Mouse (Mus musculus) layer of hippocampus, adult 2 months (tissue): ENCODE measurements around the gene Epo. TPM values are rescaled to one million over a fixed set of nuclear protein-coding genes. Genes with fewer than 3 reads are reported as not detected.

ENCODE experiments used
- DNase-seq, 2 experiments: peaks; one replicate each; pipeline ENCODE4 v3.0.0; 2022; ENCODE audit warnings: low spot score in 2 of 2
- H3K27ac ChIP-seq: fragments of 200-600 bp; 2 replicates; pipeline ENCODE4 v1.8.1; 2022
- H3K4me3 ChIP-seq: fragments of 200-600 bp; 2 replicates; pipeline ENCODE4 v1.8.1; 2022; ENCODE audit warnings: mild to moderate bottlenecking
- CTCF ChIP-seq: fragments of 200-600 bp; conservative IDR thresholded peaks from 2 replicates; pipeline ENCODE4 v1.8.1; 2022; ENCODE audit warnings: antibody characterized with exemption, mild to moderate bottlenecking, moderate library complexity
- microRNA-seq, 2 experiments: library from miRNA; unstranded; fragments of <30 nt; microRNA quantifications; one replicate each; pipeline ENCODE4 v1.2.0; 2021
- total RNA-seq, 2 experiments: library from RNA; stranded (reverse); gene quantifications; 2 replicates each; pipeline ENCODE4 v1.2.3; 2021

Gene Epo
- total RNA-seq, 2 experiments from 2014 or later, result not detected

GRCm38 (mm10) chr5:137474351-137474750 lies 58.7 kb downstream of the Epo start:
- Histone ChIP-seq H3K4me3 (no peak overlapping the region), H3K27ac (no peak overlapping the region)
- no peak for TF ChIP-seq CTCF
- DNase-seq, result no peak

DNA sequence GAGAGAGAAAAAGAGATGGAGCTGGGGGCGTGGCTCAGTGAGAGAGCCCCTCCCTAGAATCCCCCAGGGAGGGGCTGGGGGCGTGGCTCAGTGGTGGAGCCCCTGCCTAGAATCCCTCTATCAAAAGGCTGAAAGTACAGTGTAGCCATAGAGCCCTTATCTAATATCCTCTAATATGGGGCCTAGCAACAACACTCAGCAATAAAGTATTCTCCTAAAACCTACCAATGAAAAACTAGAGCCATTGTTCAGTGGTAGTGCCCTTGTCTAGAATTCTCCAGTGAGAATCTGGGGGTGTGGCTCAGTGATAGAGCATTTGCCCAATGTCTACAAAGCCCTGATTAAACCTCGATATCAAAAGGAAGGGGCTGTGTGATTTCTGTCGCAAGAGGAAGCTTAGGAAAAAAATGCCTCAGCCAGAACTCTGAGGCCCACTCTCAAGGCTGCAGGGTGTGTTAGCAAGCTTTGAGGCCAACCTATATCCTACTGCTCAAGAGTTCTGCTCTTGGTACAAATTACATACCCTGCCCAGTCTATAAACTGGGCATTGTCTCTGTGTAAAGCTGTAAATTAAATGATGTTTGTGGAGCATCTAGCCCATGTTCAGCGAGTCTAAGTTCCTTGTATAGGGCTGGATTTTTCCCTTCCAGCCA lies 60.7 kb downstream of the Epo start:
- Histone ChIP-seq H3K27ac (no peak overlapping the region), H3K4me3 (no peak overlapping the region)
- no peak for DNase-seq
- no peak for TF ChIP-seq CTCF

GRCm38 (mm10) chr5:137466946-137467345 lies 66.1 kb downstream of the Epo start:
- H3K4me3 ChIP-seq, result no peak overlapping the region
- no peak for DNase-seq

GRCm38 (mm10) chr5:137465049-137465448 lies 68.0 kb downstream of the Epo start:
- no peak overlapping the region for H3K27ac ChIP-seq
- H3K4me3 ChIP-seq, result no peak overlapping the region
- peak; percentile 79 for TF ChIP-seq CTCF
- DNase-seq, result peak; percentile 16 to 27

More at GRCm38 (mm10) chr5:137466946-137467345, 66.1 kb downstream of the Epo start:
- TF ChIP-seq CTCF, result no peak
- no peak overlapping the region for H3K27ac ChIP-seq

GRCm38 (mm10) chr5:137455866-137456591 lies 77.0 kb downstream of the Epo start:
- Histone ChIP-seq H3K4me3 (no peak overlapping the region), H3K27ac (no peak overlapping the region)
- DNase-seq, result no peak
- TF ChIP-seq CTCF, result 0 out of 2 replicates have a peak, but pooled peaks have one; percentile 17

- no peak overlapping the region for H3K4me3 ChIP-seq
- no peak for DNase-seq
- no peak overlapping the region for H3K27ac ChIP-seq
- no peak for TF ChIP-seq CTCF
Observed at GRCm38 (mm10) chr5:137455206-137455605, 77.8 kb downstream of the Epo start.

DNA sequence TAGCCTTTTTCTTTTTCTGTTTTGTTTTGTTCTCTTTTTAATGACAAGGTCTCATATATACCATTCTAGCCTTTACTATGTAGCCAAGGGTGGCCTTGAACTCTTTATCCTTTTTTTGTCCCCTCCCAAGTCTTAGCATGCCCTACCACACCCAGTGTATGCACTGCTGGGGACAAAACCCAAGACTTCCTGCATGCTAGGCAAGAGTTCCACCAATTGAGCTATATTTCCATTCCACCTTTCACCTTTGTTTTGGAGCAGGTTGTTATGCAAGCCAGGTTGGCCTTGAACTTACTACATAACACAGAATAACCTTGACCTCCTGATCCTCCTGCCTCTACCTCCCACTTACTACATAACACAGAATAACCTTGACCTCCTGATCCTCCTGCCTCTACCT lies 87.5 kb downstream of the Epo start:
- DNase-seq, result no peak
- Histone ChIP-seq H3K27ac (no peak overlapping the region), H3K4me3 (no peak overlapping the region)
- no peak for TF ChIP-seq CTCF

DNA sequence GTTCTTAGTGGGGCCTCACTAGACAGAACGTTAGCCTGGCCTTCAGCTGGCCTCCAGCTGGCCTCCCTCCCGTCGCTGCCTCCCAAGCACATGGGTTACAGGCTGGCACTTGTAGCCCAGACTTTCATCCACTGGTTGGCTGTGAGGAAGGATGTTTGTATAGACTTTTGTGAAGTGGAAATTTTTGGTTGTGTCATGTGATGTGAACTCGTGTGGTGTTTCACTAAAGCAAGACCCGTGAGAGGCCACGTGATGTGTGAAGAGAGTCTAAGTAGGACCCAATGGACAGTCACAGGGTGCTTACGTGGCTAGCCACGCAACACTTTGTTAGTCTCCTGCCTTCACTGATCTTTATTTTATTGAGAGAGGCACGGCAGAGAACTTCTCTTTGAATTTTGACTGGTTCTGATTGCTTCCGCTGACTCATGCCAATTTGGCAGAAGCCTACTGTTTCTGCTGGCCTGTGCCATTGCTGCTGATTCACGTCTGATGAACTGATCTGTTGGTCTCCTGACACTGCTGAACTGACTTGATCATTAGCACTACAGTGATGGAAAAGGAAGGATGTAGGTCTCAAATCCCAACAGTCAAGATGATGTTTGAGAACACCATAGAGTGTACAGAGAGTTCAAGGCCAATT lies 92.7 kb downstream of the Epo start:
- Histone ChIP-seq H3K27ac (no peak overlapping the region), H3K4me3 (no peak overlapping the region)
- no peak for DNase-seq
- no peak for TF ChIP-seq CTCF

DNA sequence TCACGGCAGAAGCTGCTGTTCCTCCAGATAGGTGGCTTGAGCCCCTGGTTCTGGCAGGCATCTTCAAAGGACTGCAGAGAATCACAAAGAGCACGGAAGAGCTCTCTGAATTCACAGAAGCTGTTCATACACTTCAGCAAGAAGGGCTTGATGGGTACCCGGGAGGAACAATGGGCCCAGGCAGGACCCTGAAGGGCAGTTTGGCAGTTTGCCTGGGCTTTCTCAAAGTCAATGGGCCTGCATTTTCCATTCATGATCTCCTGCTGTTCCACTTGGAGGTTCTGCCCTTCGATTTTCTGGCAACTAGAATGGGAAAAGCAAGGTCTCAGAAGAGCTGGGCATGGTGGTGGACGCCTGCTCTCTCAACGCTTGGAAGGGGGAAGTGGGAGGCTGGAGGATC lies 99.2 kb downstream of the Epo start:
- Histone ChIP-seq H3K27ac (no peak overlapping the region), H3K4me3 (no peak overlapping the region)
- no peak for TF ChIP-seq CTCF
- no peak for DNase-seq

Small RNAs within 50 kb of the gene (microRNA-seq; reads per million reads assigned to microRNA genes)
- 0.92 to 0.96 reads per million in 2 experiments for gene Mir6418

Other genes with a start within 250 kb of the Epo start
- gene Ache, start 245.7 kb downstream of the Epo start, total RNA-seq, result 10 to 100 TPM; 58.5 to 62.3 TPM
- 10 to 100 TPM; 12.4 to 13.8 TPM for gene Ufsp1, start 238.6 kb downstream of the Epo start, total RNA-seq
- 100 to 1,000 TPM; 223 to 232 TPM for gene Srrt, start 225.6 kb downstream of the Epo start, total RNA-seq
- gene Trip6, start 218.8 kb downstream of the Epo start, total RNA-seq, result 1 to 10 TPM; 4.8 to 7.3 TPM
- gene Slc12a9, start 199.6 kb downstream of the Epo start, total RNA-seq, result 10 to 100 TPM; 27.9 to 28.4 TPM
- gene Ephb4, start 183.1 kb downstream of the Epo start, total RNA-seq, result 1 to 10 TPM; 5.6 to 5.7 TPM
- under 1 TPM; 0.36 to 0.49 TPM for gene Zan, start 56.2 kb downstream of the Epo start, total RNA-seq
- 10 to 100 TPM; 33.8 to 35.1 TPM for gene Pop7, start 30.7 kb downstream of the Epo start, total RNA-seq
- gene Gigyf1, start 14.7 kb downstream of the Epo start, total RNA-seq, result 10 to 100 TPM; 61.9 to 63.5 TPM
- gene Gnb2, start 268 bp upstream of the Epo start, total RNA-seq, result 100 to 1,000 TPM; 600 to 607 TPM
- gene Actl6b, start 20.3 kb upstream of the Epo start, total RNA-seq, result 100 to 1,000 TPM; 138 to 142 TPM
- gene Tfr2, start 36.6 kb upstream of the Epo start, total RNA-seq, result 10 to 100 TPM; 16.7 to 20.2 TPM
- gene Mospd3, start 67.8 kb upstream of the Epo start, total RNA-seq, result 10 to 100 TPM; 26.2 to 29.3 TPM
- 1 to 10 TPM; 6.1 to 8.4 TPM for gene Pcolce, start 80.5 kb upstream of the Epo start, total RNA-seq
- gene Fbxo24, start 95.8 kb upstream of the Epo start, total RNA-seq, result under 1 TPM in 1 of 2 experiments, not detected in 1; 0.56 TPM
- gene Lrch4, start 95.9 kb upstream of the Epo start, total RNA-seq, result 10 to 100 TPM; 25.4 to 28.1 TPM
- gene Gm20605, start 95.9 kb upstream of the Epo start, total RNA-seq, result 10 to 100 TPM; 15.5 to 19.7 TPM
- 10 to 100 TPM in 1 of 2 experiments, 1 to 10 TPM in 1; 8.4 to 16.4 TPM for gene Sap25, start 108.1 kb upstream of the Epo start, total RNA-seq
- gene Irs3, start 112.5 kb upstream of the Epo start, total RNA-seq, result under 1 TPM in 1 of 2 experiments, not detected in 1; 0.15 TPM
- gene Agfg2, start 151.5 kb upstream of the Epo start, total RNA-seq, result 10 to 100 TPM; 64.1 to 67.3 TPM
- 10 to 100 TPM; 70.4 to 72.5 TPM for gene Nyap1, start 208.4 kb upstream of the Epo start, total RNA-seq
- 100 to 1,000 TPM; 160 to 174 TPM for gene Tsc22d4, start 212.5 kb upstream of the Epo start, total RNA-seq
- 10 to 100 TPM; 19.8 to 25.4 TPM for gene Ppp1r35, start 245.6 kb upstream of the Epo start, total RNA-seq